Mouse (Mus musculus): ENCODE results near the gene Man2a1. TPM values are rescaled to one million over a fixed set of nuclear protein-coding genes. Genes with fewer than 3 reads are reported as not detected.

The Man2a1 gene
- polyA plus RNA-seq, 1 experiment from 2014 or later = 16.1 TPM

DNA sequence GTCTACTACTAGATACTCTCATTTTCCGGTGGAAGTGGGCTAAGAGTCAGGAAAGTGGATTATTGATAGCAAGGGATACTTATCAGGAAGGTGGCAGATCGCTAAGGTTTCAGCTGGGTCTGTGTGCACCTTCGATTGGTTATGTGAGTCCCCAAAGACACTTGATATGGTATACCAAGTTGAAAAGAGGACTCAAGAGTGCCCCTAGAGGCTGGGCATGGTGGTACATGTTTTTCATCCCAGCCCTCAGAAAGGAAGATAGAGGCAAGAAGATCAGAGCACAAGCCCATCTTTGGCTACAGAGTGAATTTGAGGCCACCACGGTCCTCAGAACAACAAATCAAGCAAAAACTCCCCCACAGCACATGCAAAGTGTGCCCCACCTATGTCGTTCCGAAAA is 25.3 kb upstream of the Man2a1 start:
- Histone ChIP-seq H3K9me3 (ENCODE audit: control insufficient read depth, low read depth, low read length) (no peaks in the 10 kb centered on the region), H3K36me3 (ENCODE audit: control insufficient read depth, insufficient read depth, low read length) (no peaks in the 10 kb centered on the region), H3K27ac (ENCODE audit: low read length) (no peak overlapping the region), H3K4me2 (replicated peaks; ENCODE audit: low read depth, low read length) (no peak overlapping the region), H3K9ac (replicated peaks; ENCODE audit: low read depth, low read length) (no peak overlapping the region), H3K27me3 (ENCODE audit: control insufficient read depth, insufficient read depth, low read length) (no peaks in the 10 kb centered on the region), H3K4me3 (ENCODE audit: low read depth, low read length) (no peak overlapping the region), H3K4me1 (ENCODE audit: control insufficient read depth, insufficient read depth, low read length) (no peaks in the 10 kb centered on the region; the same call in 1 of the 2 replicates)
- no peak for ATAC-seq (ENCODE audit: insufficient number of reproducible peaks, insufficient read depth, low FRiP score, low read depth)
- 78% methylated on average over 6 of the region's 6 CpGs for WGBS

- H3K9ac ChIP-seq (replicated peaks; ENCODE audit: low read depth, low read length) = no peak overlapping the region
- no peaks in the 10 kb centered on the region for H3K9me3 ChIP-seq (ENCODE audit: control insufficient read depth, low read depth, low read length)
- H3K27ac ChIP-seq (ENCODE audit: low read length) = no peak overlapping the region
- 33% methylated on average over 5 of the region's 5 CpGs for WGBS
- no peaks in the 10 kb centered on the region for H3K36me3 ChIP-seq (ENCODE audit: control insufficient read depth, insufficient read depth, low read length)
- H3K4me3 ChIP-seq (ENCODE audit: low read depth, low read length) = no peak overlapping the region
- no peaks in the 10 kb centered on the region; the same call in 1 of the 2 replicates for H3K4me1 ChIP-seq (ENCODE audit: control insufficient read depth, insufficient read depth, low read length)
- H3K27me3 ChIP-seq (ENCODE audit: control insufficient read depth, insufficient read depth, low read length) = no peaks in the 10 kb centered on the region
- no peak overlapping the region for H3K4me2 ChIP-seq (replicated peaks; ENCODE audit: low read depth, low read length)
- no peak for ATAC-seq (ENCODE audit: insufficient number of reproducible peaks, insufficient read depth, low FRiP score, low read depth)
Observed at GRCm38 (mm10) chr17:64577485-64577884, 23.1 kb upstream of the Man2a1 start.

DNA sequence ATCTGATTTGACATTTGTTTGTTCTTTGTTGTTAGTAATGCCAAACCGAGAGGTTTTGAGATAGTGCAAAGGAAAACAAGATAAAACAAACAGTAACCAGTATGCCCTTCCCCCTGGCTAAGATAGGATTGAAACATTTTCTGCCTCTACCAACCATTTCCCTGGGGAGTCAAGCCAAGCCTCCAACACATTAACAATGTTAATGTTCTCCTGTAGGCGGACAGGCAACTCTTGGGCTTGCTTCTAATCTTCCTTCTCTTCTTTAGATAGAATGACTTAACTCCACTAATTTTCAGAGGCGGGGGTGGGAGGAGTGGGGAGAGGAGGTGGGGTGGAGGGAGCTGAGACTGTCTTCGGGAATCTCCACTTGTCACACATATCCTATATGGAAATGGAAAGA is 22.2 kb upstream of the Man2a1 start:
- no peaks in the 10 kb centered on the region for H3K9me3 ChIP-seq (ENCODE audit: control insufficient read depth, low read depth, low read length)
- no peak overlapping the region for H3K9ac ChIP-seq (replicated peaks; ENCODE audit: low read depth, low read length)
- 0 out of 2 replicates have a peak, but pooled peaks have one; percentile 28 for ATAC-seq (ENCODE audit: insufficient number of reproducible peaks, insufficient read depth, low FRiP score, low read depth)
- H3K4me3 ChIP-seq (ENCODE audit: low read depth, low read length) = no peak overlapping the region
- H3K4me1 ChIP-seq (ENCODE audit: control insufficient read depth, insufficient read depth, low read length) = no peaks in the 10 kb centered on the region; the same call in 1 of the 2 replicates
- no peaks in the 10 kb centered on the region for H3K36me3 ChIP-seq (ENCODE audit: control insufficient read depth, insufficient read depth, low read length)
- H3K27ac ChIP-seq (ENCODE audit: low read length) = no peak overlapping the region
- H3K4me2 ChIP-seq (replicated peaks; ENCODE audit: low read depth, low read length) = no peak overlapping the region
- 12% methylated on average over 4 of the region's 4 CpGs for WGBS
- H3K27me3 ChIP-seq (ENCODE audit: control insufficient read depth, insufficient read depth, low read length) = no peaks in the 10 kb centered on the region

DNA sequence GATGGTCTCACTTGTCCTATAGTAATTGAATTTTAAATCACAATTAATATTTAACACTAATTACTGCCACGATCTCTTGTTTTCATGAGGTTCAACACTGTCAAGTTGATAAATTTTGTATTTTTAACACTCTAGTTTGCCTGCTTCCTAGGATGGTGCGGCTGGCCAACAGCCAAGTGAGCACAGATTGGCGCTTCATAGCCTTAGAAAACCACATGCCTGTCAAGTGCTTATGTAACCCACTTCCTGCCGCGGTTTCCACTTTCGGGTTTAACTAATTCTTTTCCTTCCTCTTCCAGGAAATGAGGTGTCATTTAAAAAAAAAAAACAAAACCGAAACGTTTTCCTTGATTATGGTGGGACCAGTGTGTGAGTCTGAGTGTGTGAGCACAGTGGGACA is 20.8 kb upstream of the Man2a1 start:
- 54% methylated on average over 8 of the region's 8 CpGs for WGBS
- Histone ChIP-seq H3K27ac (ENCODE audit: low read length) (no peak overlapping the region), H3K4me2 (replicated peaks; ENCODE audit: low read depth, low read length) (no peak overlapping the region), H3K9ac (replicated peaks; ENCODE audit: low read depth, low read length) (no peak overlapping the region), H3K36me3 (ENCODE audit: control insufficient read depth, insufficient read depth, low read length) (no peaks in the 10 kb centered on the region), H3K9me3 (ENCODE audit: control insufficient read depth, low read depth, low read length) (no peaks in the 10 kb centered on the region), H3K4me3 (ENCODE audit: low read depth, low read length) (no peak overlapping the region), H3K4me1 (ENCODE audit: control insufficient read depth, insufficient read depth, low read length) (no peaks in the 10 kb centered on the region; the same call in 1 of the 2 replicates), H3K27me3 (ENCODE audit: control insufficient read depth, insufficient read depth, low read length) (no peaks in the 10 kb centered on the region)
- no peak for ATAC-seq (ENCODE audit: insufficient number of reproducible peaks, insufficient read depth, low FRiP score, low read depth)

DNA sequence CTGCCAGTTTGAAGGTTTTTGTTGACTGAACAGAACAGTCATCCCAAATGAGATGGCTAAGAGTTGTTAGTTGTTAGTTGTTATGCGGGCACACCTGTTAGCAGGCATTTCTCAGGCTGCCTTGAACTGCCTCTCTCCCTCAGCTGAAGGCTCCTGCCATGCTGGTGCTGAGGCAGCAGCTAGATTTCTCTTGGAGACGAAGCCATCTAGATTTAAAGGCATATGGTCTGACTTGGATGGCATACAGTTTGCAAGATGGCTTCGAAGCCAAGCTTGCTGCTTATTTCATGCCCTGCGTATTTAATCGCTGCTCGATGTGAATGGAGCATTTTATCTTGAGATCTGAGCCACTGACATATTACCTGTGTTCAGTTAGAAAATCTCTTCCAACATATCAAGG is 19.4 kb upstream of the Man2a1 start:
- H3K4me2 ChIP-seq (replicated peaks; ENCODE audit: low read depth, low read length) = no peak overlapping the region
- H3K9me3 ChIP-seq (ENCODE audit: control insufficient read depth, low read depth, low read length) = no peaks in the 10 kb centered on the region
- no peaks in the 10 kb centered on the region for H3K27me3 ChIP-seq (ENCODE audit: control insufficient read depth, insufficient read depth, low read length)
- H3K9ac ChIP-seq (replicated peaks; ENCODE audit: low read depth, low read length) = no peak overlapping the region
- no peak overlapping the region for H3K4me3 ChIP-seq (ENCODE audit: low read depth, low read length)
- no peaks in the 10 kb centered on the region for H3K36me3 ChIP-seq (ENCODE audit: control insufficient read depth, insufficient read depth, low read length)
- 84% methylated on average over 6 of the region's 6 CpGs for WGBS
- H3K4me1 ChIP-seq (ENCODE audit: control insufficient read depth, insufficient read depth, low read length) = no peaks in the 10 kb centered on the region; the same call in 1 of the 2 replicates
- ATAC-seq (ENCODE audit: insufficient number of reproducible peaks, insufficient read depth, low FRiP score, low read depth) = no peak
- no peak overlapping the region for H3K27ac ChIP-seq (ENCODE audit: low read length)

DNA sequence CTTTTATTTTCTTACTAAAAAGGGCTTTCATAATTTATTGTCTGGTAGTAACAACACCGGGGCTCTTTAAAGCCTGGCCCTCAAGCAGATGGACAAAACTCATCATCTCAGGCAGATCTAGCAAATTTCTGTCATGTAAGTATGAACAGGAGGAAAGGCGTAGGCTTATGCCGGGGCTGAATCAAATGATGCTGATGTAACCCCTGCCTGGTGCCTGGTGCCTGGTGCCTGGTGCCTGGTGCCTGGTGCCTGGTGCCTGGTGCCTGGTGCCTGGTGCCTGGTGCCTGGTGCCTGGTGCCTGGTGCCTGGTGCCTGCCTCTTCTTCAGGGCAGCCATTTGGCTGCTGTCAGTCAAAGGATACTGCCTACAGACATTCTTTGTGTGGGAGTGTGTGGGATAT is 18.6 kb upstream of the Man2a1 start:
- no peak for ATAC-seq (ENCODE audit: insufficient number of reproducible peaks, insufficient read depth, low FRiP score, low read depth)

DNA sequence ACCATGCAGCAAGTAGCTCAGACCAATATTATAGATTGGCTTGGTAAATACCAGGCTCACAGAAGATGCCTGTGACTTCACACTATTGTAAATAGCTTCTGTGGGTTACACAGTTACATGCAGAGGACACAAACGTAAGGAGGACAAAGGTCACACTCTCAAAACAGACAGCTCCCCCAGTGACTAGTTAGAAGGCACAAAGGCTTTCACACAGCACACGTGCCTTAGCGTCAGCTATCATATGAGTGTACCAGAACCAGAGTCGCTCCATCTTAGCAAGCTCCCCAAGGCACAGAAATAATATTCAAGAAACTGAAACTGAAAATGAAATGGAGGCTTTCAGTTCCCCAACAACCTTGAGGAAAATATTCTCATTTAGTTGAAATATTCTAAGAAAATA is 10.1 kb upstream of the Man2a1 start:
- no peaks in the 10 kb centered on the region for H3K4me1 ChIP-seq (ENCODE audit: control insufficient read depth, insufficient read depth, low read length)
- no peak overlapping the region for H3K4me2 ChIP-seq (replicated peaks; ENCODE audit: low read depth, low read length)
- H3K9me3 ChIP-seq (ENCODE audit: control insufficient read depth, low read depth, low read length) = no peaks in the 10 kb centered on the region
- H3K36me3 ChIP-seq (ENCODE audit: control insufficient read depth, insufficient read depth, low read length) = no peaks in the 10 kb centered on the region
- WGBS = 51% methylated on average over 4 of the region's 4 CpGs
- H3K27me3 ChIP-seq (ENCODE audit: control insufficient read depth, insufficient read depth, low read length) = no peaks in the 10 kb centered on the region
- H3K4me3 ChIP-seq (ENCODE audit: low read depth, low read length) = no peak overlapping the region
- H3K27ac ChIP-seq (ENCODE audit: low read length) = no peak overlapping the region
- no peak overlapping the region for H3K9ac ChIP-seq (replicated peaks; ENCODE audit: low read depth, low read length)
- no peak for ATAC-seq (ENCODE audit: insufficient number of reproducible peaks, insufficient read depth, low FRiP score, low read depth)

More for the DNA sequence above, 18.6 kb upstream of the Man2a1 start:
- H3K4me2 ChIP-seq (replicated peaks; ENCODE audit: low read depth, low read length) = no peak overlapping the region
- 68% methylated on average over 3 of the region's 3 CpGs for WGBS
- H3K9me3 ChIP-seq (ENCODE audit: control insufficient read depth, low read depth, low read length) = no peaks in the 10 kb centered on the region
- no peak overlapping the region for H3K9ac ChIP-seq (replicated peaks; ENCODE audit: low read depth, low read length)
- H3K4me1 ChIP-seq (ENCODE audit: control insufficient read depth, insufficient read depth, low read length) = no peaks in the 10 kb centered on the region; the same call in 1 of the 2 replicates
- H3K27ac ChIP-seq (ENCODE audit: low read length) = no peak overlapping the region
- H3K27me3 ChIP-seq (ENCODE audit: control insufficient read depth, insufficient read depth, low read length) = no peaks in the 10 kb centered on the region
- H3K36me3 ChIP-seq (ENCODE audit: control insufficient read depth, insufficient read depth, low read length) = no peaks in the 10 kb centered on the region
- no peak overlapping the region for H3K4me3 ChIP-seq (ENCODE audit: low read depth, low read length)

- Histone ChIP-seq H3K4me2 (replicated peaks; ENCODE audit: low read depth, low read length) (no peak overlapping the region), H3K4me3 (ENCODE audit: low read depth, low read length) (no peak overlapping the region), H3K36me3 (ENCODE audit: control insufficient read depth, insufficient read depth, low read length) (no peaks in the 10 kb centered on the region), H3K9ac (replicated peaks; ENCODE audit: low read depth, low read length) (no peak overlapping the region), H3K9me3 (ENCODE audit: control insufficient read depth, low read depth, low read length) (no peaks in the 10 kb centered on the region), H3K27me3 (ENCODE audit: control insufficient read depth, insufficient read depth, low read length) (no peaks in the 10 kb centered on the region), H3K4me1 (ENCODE audit: control insufficient read depth, insufficient read depth, low read length) (no peaks in the 10 kb centered on the region), H3K27ac (ENCODE audit: low read length) (no peak overlapping the region)
- 68% methylated on average over 10 of the region's 10 CpGs for WGBS
- no peak for ATAC-seq (ENCODE audit: insufficient number of reproducible peaks, insufficient read depth, low FRiP score, low read depth)
Observed at GRCm38 (mm10) chr17:64591366-64591765, 9.2 kb upstream of the Man2a1 start.

GRCm38 (mm10) chr17:64592355-64592754 is 8.2 kb upstream of the Man2a1 start:
- 83% methylated on average over 2 of the region's 2 CpGs for WGBS
- no peak for ATAC-seq (ENCODE audit: insufficient number of reproducible peaks, insufficient read depth, low FRiP score, low read depth)
- no peaks in the 10 kb centered on the region for H3K36me3 ChIP-seq (ENCODE audit: control insufficient read depth, insufficient read depth, low read length)

More at GRCm38 (mm10) chr17:64592355-64592754, 8.2 kb upstream of the Man2a1 start:
- Histone ChIP-seq H3K27ac (ENCODE audit: low read length) (no peak overlapping the region), H3K4me1 (ENCODE audit: control insufficient read depth, insufficient read depth, low read length) (no peaks in the 10 kb centered on the region), H3K4me2 (replicated peaks; ENCODE audit: low read depth, low read length) (no peak overlapping the region), H3K9me3 (ENCODE audit: control insufficient read depth, low read depth, low read length) (no peaks in the 10 kb centered on the region), H3K27me3 (ENCODE audit: control insufficient read depth, insufficient read depth, low read length) (no peaks in the 10 kb centered on the region), H3K4me3 (ENCODE audit: low read depth, low read length) (no peak overlapping the region), H3K9ac (replicated peaks; ENCODE audit: low read depth, low read length) (no peak overlapping the region)
